Mouse (Mus musculus) bone marrow, adult 2 months (tissue): ENCODE data around the gene Ets2. TPM values are rescaled to one million over a fixed set of nuclear protein-coding genes. Genes with fewer than 3 reads are reported as not detected.

Experiments
- H3K27ac ChIP-seq: fragments of 200-500 bp; 2 replicates; pipeline ENCODE4 v1.5.1; 2012; ENCODE audit warnings: low read depth, mild to moderate bottlenecking, control low read depth, inconsistent platforms, low read length; ENCODE audit not compliant: control insufficient read depth, poor library complexity, insufficient read depth
- H3K4me1 ChIP-seq: fragments of 200-500 bp; 2 replicates; pipeline ENCODE4 v1.6.1; 2011; ENCODE audit warnings: low read length; ENCODE audit not compliant: control insufficient read depth, insufficient read depth
- H3K4me3 ChIP-seq: fragments of 200-500 bp; replicated peaks from 2 replicates; pipeline ENCODE3; 2011; ENCODE audit warnings: mild to moderate bottlenecking, low read depth, low read length, control low read depth; ENCODE audit not compliant: control insufficient read depth
- CTCF ChIP-seq: fragments of 200-500 bp; IDR thresholded peaks from 2 replicates; pipeline ENCODE4 v1.5.1; 2011; ENCODE audit warnings: low read length, control low read depth; ENCODE audit not compliant: control insufficient read depth, insufficient read depth
- POLR2A ChIP-seq: fragments of 200-500 bp; IDR thresholded peaks from 2 replicates; pipeline ENCODE4 v1.6.1; 2011; ENCODE audit warnings: low read depth, mild to moderate bottlenecking, control low read depth, low read length, borderline replicate concordance; ENCODE audit not compliant: control insufficient read depth
- WGBS: fragments of 180-500 bp; shearing (Covaris S2); methylation state at CpG from one replicate; pipeline ENCODE4 v1.1.7; 2018; 5-methylcytosine and 5-hydroxymethylcytosine counted together
- polyA plus RNA-seq: library from polyadenylated mRNA; stranded (reverse); fragments of >200 nt; gene quantifications from 2 replicates; pipeline ENCODE4 v1.2.4, GENCODE M21; 2011; ENCODE audit warnings: low replicate concordance; ENCODE audit not compliant: missing spikeins, insufficient read depth, insufficient read length

The Ets2 gene
- polyA plus RNA-seq, 1 experiment, result 12.0 TPM

DNA sequence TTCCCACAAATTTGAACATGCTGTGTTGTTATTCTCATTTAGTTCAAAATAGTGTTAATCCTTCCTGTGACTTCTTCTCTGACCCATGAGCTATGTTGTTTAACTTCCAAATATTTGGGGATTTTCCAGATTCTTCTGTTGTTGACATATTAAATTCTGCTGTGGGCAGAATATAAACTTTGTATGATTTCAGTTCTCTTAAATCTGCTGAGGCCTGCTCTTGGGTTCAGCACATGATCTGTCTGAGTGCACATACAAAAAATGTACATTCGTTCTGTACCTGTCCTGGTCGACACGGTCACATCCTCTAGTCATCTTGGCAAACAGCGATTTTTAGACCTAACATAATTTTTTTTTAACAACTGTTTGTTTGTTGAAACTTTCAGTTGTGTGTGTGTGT, 41.2 kb downstream of the Ets2 start:
- no peak overlapping the region for H3K27ac ChIP-seq
- no peak for TF ChIP-seq CTCF
- TF ChIP-seq POLR2A, result no peak
- 78% methylated on average over 4 of the region's 4 CpGs for WGBS

DNA sequence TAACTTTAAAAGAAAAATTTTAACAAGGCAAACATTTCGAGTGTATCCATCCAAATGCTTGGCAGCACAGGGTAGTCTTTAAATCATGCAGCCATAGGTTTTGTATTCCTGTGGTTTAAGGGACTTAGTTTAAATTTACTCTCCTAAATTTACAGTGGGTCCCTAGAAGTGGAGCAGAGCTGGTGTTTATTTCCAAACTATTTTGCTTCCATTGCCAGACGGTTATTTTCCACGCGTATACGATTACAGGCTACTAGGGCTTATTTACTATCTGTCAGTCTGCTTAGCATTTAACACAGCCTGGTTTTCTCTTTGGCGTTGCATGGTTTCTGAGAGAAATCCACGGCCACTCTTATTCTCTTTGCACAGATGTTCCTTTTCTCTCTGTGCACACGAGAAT, 42.9 kb downstream of the Ets2 start:
- Histone ChIP-seq H3K27ac (no peak overlapping the region), H3K4me3 (no peak overlapping the region), H3K4me1 (no peaks in the 10 kb centered on the region; the same call in 1 of the 2 replicates)
- TF ChIP-seq POLR2A (no peak), CTCF (no peak)
- WGBS, result 85% methylated on average over 8 of the region's 8 CpGs

More for the DNA sequence above, 41.2 kb downstream of the Ets2 start:
- H3K4me3 ChIP-seq, result no peak overlapping the region
- H3K4me1 ChIP-seq, result no peaks in the 10 kb centered on the region; the same call in 1 of the 2 replicates

DNA sequence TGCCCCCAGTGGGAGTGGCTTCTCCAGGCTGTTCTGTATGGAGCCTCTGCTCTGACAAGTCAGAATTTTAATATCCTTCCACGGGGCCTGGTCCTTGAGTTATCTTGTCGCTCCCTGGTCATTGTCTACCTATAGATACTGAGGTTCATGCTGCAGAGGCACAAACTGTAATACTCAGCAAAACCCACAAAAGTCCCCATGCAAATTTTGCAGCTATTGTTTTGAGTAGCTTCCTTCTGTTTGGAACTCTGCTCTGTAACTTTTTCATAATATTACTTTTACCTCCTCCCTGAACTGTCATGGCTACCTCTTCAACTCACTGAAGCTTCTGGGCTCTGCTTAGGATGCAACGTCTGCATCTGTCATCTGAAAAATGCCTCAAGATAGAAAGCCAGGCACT, 43.8 kb downstream of the Ets2 start:
- H3K4me1 ChIP-seq, result no peaks in the 10 kb centered on the region; the same call in 1 of the 2 replicates
- WGBS, result 72% methylated on average over 3 of the region's 3 CpGs

DNA sequence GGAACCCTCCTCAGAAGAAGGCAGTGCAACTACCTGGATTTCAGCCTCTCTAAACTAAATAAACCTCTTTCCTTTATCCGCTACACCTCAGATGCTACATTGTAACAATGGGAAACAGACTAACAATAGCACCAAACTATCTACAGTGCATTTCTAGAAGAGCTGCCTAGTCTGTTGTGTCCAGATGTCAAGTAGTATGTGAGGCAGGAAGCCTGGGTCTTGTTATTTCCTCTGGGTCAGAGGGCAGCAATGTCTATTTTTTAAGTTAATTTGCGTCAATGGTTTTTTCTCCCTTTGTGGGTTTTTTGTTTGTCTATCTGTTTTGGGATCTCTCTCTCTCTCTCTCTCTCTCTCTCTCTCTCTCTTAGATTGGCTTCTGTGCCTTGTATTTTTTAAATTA, 44.7 kb downstream of the Ets2 start:
- no peak for TF ChIP-seq CTCF
- no peak for TF ChIP-seq POLR2A
- Histone ChIP-seq H3K27ac (no peak overlapping the region), H3K4me3 (no peak overlapping the region), H3K4me1 (peaks cover 3% of the 10 kb centered on the region)
- 64% methylated on average over 2 of the region's 2 CpGs for WGBS

More for the DNA sequence above, 43.8 kb downstream of the Ets2 start:
- Histone ChIP-seq H3K4me3 (no peak overlapping the region), H3K27ac (no peak overlapping the region)
- TF ChIP-seq CTCF, result no peak
- no peak for TF ChIP-seq POLR2A

DNA sequence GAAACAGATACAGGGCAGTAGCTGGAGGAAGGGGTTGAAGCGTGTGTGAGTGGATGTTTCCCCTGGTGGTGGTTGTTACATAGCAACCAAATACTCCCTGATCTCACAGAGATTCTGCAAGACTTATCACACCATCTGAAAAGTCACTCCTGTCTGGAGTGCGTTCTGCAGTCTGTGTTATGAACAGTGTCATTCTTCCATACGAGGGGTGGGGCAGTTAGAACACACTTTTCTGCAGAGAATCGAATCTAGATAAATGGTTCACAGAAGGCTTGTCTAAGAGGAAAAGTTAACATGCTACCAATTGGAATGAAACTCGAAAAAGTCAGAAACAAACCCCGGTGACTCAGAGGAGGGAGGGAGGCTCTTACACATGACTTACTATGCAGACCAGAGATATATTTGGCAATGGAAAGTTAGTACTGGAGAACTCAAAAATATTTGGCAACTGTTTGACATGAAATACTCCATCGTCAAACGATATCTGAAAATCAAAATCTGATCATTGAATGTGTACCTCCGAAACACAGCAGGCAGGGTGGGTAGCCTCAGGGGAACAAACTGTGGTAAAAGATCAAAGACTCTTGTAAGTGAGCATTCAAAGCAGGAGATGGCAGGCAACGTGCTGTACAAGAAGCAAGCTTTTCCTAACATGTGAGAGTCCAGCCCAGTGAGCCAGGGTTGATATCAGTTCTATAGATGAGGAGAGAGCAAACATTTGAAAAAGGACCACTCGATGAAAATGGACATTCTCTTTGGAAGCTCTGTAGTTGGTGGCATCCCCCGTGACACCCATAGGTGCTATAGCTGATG, 47.6 kb downstream of the Ets2 start:
- peaks cover 3% of the 10 kb centered on the region for H3K4me1 ChIP-seq
- no peak overlapping the region for H3K27ac ChIP-seq
- 47% methylated on average over 12 of the region's 12 CpGs for WGBS
- no peak overlapping the region for H3K4me3 ChIP-seq
- TF ChIP-seq CTCF (no peak), POLR2A (no peak)

DNA sequence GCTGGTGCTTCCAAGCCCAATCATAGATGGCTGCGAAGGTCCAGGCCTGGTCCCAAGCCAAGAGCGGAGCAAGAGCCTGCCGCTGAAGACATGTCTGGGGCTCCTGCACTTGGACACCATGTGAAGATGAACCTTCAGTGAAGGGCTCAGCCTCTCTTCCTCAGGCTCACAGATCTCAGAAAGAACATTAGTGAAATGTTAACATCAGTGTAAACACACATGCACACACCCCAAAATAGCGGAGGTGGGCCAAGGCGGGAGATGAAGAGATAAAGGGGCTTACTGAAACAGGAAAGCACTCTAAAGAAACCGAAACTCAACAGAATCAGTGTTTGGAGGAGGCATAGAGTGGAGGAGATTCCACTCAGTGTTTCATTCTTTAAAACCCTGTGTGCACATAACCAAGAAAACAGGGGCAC, 48.3 kb downstream of the Ets2 start:
- WGBS, result 36% methylated on average over 6 of the region's 6 CpGs
- no peak for TF ChIP-seq POLR2A
- TF ChIP-seq CTCF, result no peak
- peaks cover 3% of the 10 kb centered on the region for H3K4me1 ChIP-seq
- H3K4me3 ChIP-seq, result no peak overlapping the region
- H3K27ac ChIP-seq, result no peak overlapping the region

DNA sequence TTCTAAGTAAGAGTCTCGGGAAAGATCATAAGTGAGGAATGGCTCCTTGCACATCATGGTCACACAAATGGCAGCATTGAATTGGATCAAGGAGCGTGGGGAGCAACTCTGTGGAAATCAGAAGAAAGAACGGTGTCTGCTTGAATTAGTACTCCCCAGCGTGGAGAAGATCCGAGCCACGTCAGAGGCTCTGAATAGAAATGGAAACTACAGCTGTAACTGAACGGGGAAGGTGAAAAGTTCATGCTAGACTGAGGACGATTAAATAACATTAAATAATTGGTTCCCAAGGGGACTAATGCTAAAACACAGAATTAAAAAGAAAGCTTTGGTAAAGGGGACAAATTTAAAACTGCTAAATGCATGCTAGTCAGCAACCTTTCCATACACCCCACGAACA, 50.6 kb downstream of the Ets2 start:
- no peak overlapping the region for H3K27ac ChIP-seq
- peaks cover 3% of the 10 kb centered on the region for H3K4me1 ChIP-seq
- H3K4me3 ChIP-seq, result no peak overlapping the region
- 48% methylated on average over 9 of the region's 9 CpGs for WGBS
- no peak for TF ChIP-seq POLR2A
- no peak for TF ChIP-seq CTCF

DNA sequence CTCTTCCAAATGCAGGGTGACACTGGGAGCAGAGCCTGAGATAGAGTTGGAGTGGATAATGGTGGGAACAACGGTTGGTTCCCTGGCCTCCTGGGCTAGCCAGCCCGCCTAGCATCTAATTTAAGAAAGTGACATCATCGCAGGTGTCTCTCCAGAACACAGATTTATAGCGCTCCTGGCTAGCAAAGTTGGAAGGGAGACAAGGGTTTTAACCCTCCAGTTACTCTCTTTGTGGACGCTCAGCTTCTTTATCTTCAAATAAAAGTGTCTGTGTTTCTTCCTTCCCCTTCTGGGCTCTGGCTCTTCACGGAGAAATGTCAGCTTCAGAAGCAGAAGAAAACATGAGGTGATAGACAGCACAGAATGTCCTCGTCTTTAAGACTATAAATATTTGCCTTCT, 51.4 kb downstream of the Ets2 start:
- no peak overlapping the region for H3K27ac ChIP-seq
- no peak overlapping the region for H3K4me3 ChIP-seq
- WGBS, result 4% methylated on average over 7 of the region's 7 CpGs
- TF ChIP-seq POLR2A (no peak), CTCF (no peak)
- H3K4me1 ChIP-seq, result peaks cover 3% of the 10 kb centered on the region

DNA sequence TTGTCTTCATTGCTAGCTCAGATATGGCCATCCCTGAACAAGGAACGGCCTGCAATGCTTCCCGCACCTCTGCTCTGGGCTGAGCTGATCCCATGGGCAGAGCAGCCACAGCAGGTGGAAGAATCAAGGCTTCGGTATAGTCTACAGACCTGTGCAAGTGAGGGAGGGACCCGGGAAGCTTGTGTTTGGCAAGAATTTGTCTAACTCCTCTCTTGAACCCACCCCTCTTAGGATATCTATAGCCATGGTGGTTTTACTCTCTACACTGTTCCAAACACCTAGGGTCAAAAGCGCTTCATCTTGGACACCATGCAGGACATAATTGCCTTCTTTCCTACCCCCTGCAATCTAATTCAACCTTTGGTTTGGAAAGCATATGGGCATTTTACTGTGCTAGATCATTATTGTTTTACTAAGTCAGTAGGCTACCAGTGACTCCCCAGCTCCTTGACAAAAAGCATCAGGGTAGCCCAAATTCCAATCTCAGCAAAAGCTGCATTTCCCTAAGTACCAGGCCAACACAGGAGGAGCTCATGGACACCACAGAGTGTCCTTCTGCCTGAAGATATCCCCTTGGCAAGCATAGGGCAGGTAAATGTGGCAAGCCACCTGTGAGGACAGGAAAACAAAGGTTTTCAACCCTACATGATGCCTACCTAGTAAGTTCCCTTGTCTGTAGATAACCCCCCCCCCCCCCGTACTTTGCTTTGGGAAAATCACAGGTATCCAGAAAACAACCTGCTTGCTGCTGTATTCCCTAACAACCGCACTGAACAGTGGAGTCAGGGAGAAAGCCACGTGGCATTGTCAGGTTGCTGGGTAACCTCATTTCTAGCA, 57.5 kb downstream of the Ets2 start:
- WGBS, result 82% methylated on average over 8 of the region's 8 CpGs
- no peak overlapping the region for H3K4me3 ChIP-seq
- H3K4me1 ChIP-seq, result no peaks in the 10 kb centered on the region
- TF ChIP-seq CTCF (no peak), POLR2A (no peak)
- no peak overlapping the region for H3K27ac ChIP-seq
